Mouse (Mus musculus) cerebellum, adult 2 months (tissue): ENCODE measurements at regions not wholly inside any gene's neighbourhood (a gene's known extent, or its start where the extent isn't known, plus 50 kb on each side); places are given as distances from the start of the nearest gene placed in this dataset.
"Not testable (repeated sequence)": the region's sequence is repeated elsewhere in the genome, so short reads cannot be mapped to it uniquely, and the experiment has no call there.

Source experiments
- DNase-seq, 2 experiments: peaks; one replicate each; pipeline ENCODE4 v3.0.0; 2021
- H3K27ac ChIP-seq: fragments of 200-500 bp; 2 replicates; pipeline ENCODE4 v1.5.1; 2012; ENCODE audit warnings: low read length, control low read depth, inconsistent platforms; ENCODE audit not compliant: insufficient read depth
- H3K27me3 ChIP-seq: fragments of 200-500 bp; 2 replicates; pipeline ENCODE4 v1.6.1; 2012; ENCODE audit warnings: inconsistent platforms, mild to moderate bottlenecking, low read length, moderate library complexity; ENCODE audit not compliant: control insufficient read depth, insufficient read depth
- H3K4me1 ChIP-seq: fragments of 200-500 bp; 2 replicates; pipeline ENCODE4 v1.6.1; 2011; ENCODE audit warnings: low read length; ENCODE audit not compliant: control insufficient read depth, insufficient read depth
- H3K4me3 ChIP-seq: fragments of 200-500 bp; replicated peaks from 2 replicates; pipeline ENCODE3; 2011; ENCODE audit warnings: mild to moderate bottlenecking, low read depth, low read length, control low read depth; ENCODE audit not compliant: insufficient read depth
- whole genome bisulfite sequencing: fragments of 180-500 bp; shearing (Covaris S2); methylation state at CpG from one replicate; pipeline ENCODE4 v1.1.7; 2018; 5-methylcytosine and 5-hydroxymethylcytosine counted together

GRCm38 (mm10) chrX:170735786-170736185, 63.3 kb downstream of the Asmt start:
- WGBS = 64% methylated on average over 6 of the region's 6 CpGs
- H3K27ac ChIP-seq, H3K4me3 ChIP-seq, H3K4me1 ChIP-seq, H3K27me3 ChIP-seq: not testable (repeated sequence)
- peak in 1 of 2 experiments; percentile 0 for DNase-seq

GRCm38 (mm10) chrX:170753507-170754256, 81.2 kb downstream of the Asmt start:
- H3K27me3 ChIP-seq, H3K4me3 ChIP-seq, H3K4me1 ChIP-seq, H3K27ac ChIP-seq, DNase-seq: not testable (repeated sequence)
- no CpG with 5 or more reads among the region's 3 CpGs for WGBS
